8 mouse cellular contexts compared by ENCODE assay signal in genomic region chr11:114198317-114199032, GRCm38 (mm10).
DNase-seq lines count a peak whose midpoint lies in the region; ATAC-seq and TF ChIP-seq lines count a peak whose summit lies in the region.

No protein-coding gene starts in this region.

- peak; percentile 91 for ATAC-seq in forebrain, embryonic 14.5 days
- peak; percentile 97 for ATAC-seq in heart, embryonic 14.5 days (ENCODE audit: insufficient number of reproducible peaks, insufficient read depth, low FRiP score, low read depth)
- peak; percentile 94 for ATAC-seq in kidney, embryonic 16.5 days (ENCODE audit: low FRiP score, low TSS enrichment)
- peak; percentile 88 for ATAC-seq in limb, embryonic 12.5 days (ENCODE audit: insufficient number of reproducible peaks, insufficient read depth, low FRiP score, low TSS enrichment, low read depth)

- H3K4me3 ChIP-seq in forebrain, embryonic 14.5 days (ENCODE audit: low read depth, low read length): no peak overlapping the region
- H3K4me3 ChIP-seq in heart, embryonic 14.5 days (ENCODE audit: control insufficient read depth in 1 of 2, insufficient read depth in 1 of 2, low read depth in 1 of 2, low read length in 2 of 2): peak overlapping the region; percentile 22 to 24
- no peak overlapping the region for H3K4me3 ChIP-seq in kidney, embryonic 16.5 days (ENCODE audit: low read length)
- H3K4me3 ChIP-seq in limb, embryonic 12.5 days (replicated peaks): no peak overlapping the region
- no peak overlapping the region for H3K4me3 ChIP-seq in olfactory bulb, adult 2 months (ENCODE audit: insufficient read depth, low read depth, low read length)

- H3K4me1 ChIP-seq in forebrain, embryonic 14.5 days (ENCODE audit: control insufficient read depth, insufficient read depth, low read length): peaks cover 17% of the 10 kb centered on the region
- peaks cover 23 to 27% of the 10 kb centered on the region in 2 experiments for H3K4me1 ChIP-seq in heart, embryonic 14.5 days (ENCODE audit: control insufficient read depth in 2 of 2, insufficient read depth in 2 of 2, low read length in 2 of 2)
- H3K4me1 ChIP-seq in kidney, embryonic 16.5 days (ENCODE audit: insufficient read depth, low read length): peaks cover 12% of the 10 kb centered on the region
- peaks cover 54% of the 10 kb centered on the region for H3K4me1 ChIP-seq in limb, embryonic 12.5 days (replicated peaks)
- peaks cover 44% of the 10 kb centered on the region for H3K4me1 ChIP-seq in olfactory bulb, adult 2 months (ENCODE audit: control insufficient read depth, insufficient read depth, low read length)

- DNase-seq in thymus, postnatal 14 days: peak; percentile 15
- DNase-seq in thymus, postnatal 36 days: no peak
- DNase-seq in forebrain, embryonic 14.5 days (ENCODE audit: low spot score): peak; percentile 94
- peak; percentile 90 to 96 for DNase-seq in urinary bladder, postnatal 4 days (ENCODE audit: low spot score in 2 of 2)

- no peaks in the 10 kb centered on the region for H3K36me3 ChIP-seq in forebrain, embryonic 14.5 days (ENCODE audit: control insufficient read depth, insufficient read depth, low read length)
- H3K36me3 ChIP-seq in heart, embryonic 14.5 days (ENCODE audit: control insufficient read depth, insufficient read depth, low read length): no peaks in the 10 kb centered on the region
- H3K36me3 ChIP-seq in kidney, embryonic 16.5 days (ENCODE audit: insufficient read depth, low read length): no peaks in the 10 kb centered on the region
- H3K36me3 ChIP-seq in limb, embryonic 12.5 days: no peaks in the 10 kb centered on the region

- 47% methylated on average over 15 of the region's 15 CpGs for WGBS in forebrain, embryonic 14.5 days
- WGBS in heart, embryonic 14.5 days: 13% methylated on average over 15 of the region's 15 CpGs
- 35% methylated on average over 15 of the region's 15 CpGs for WGBS in kidney, embryonic 16.5 days
- 40% methylated on average over 15 of the region's 15 CpGs for WGBS in limb, embryonic 12.5 days
- 34% methylated on average over 15 of the region's 15 CpGs for WGBS in olfactory bulb, adult 2 months

- peak overlapping the region; percentile 59 for H3K27ac ChIP-seq in forebrain, embryonic 14.5 days (ENCODE audit: low read depth, low read length)
- H3K27ac ChIP-seq in heart, embryonic 14.5 days (replicated peaks in 1 of 2; ENCODE audit: control insufficient read depth in 1 of 2, insufficient read depth in 1 of 2, low read depth in 2 of 2, low read length in 2 of 2): peak overlapping the region; percentile 93 to 97
- H3K27ac ChIP-seq in kidney, embryonic 16.5 days (ENCODE audit: low read length): peak overlapping the region; percentile 73
- H3K27ac ChIP-seq in limb, embryonic 12.5 days: peak overlapping the region; percentile 84
- H3K27ac ChIP-seq in olfactory bulb, adult 2 months (ENCODE audit: insufficient read depth, low read depth, low read length): peak overlapping the region; percentile 69

- no peak for TF ChIP-seq POLR2A in olfactory bulb, adult 2 months (IDR thresholded peaks at IDR 0.05; ENCODE audit: insufficient read depth, low read depth, low read length)

- no peak for TF ChIP-seq CTCF in olfactory bulb, adult 2 months (IDR thresholded peaks at IDR 0.05; ENCODE audit: insufficient read depth, low read depth, low read length)

- no peaks in the 10 kb centered on the region for H3K9me3 ChIP-seq in forebrain, embryonic 14.5 days (replicated peaks; ENCODE audit: control insufficient read depth, low read length)
- no peaks in the 10 kb centered on the region for H3K9me3 ChIP-seq in heart, embryonic 14.5 days (ENCODE audit: control insufficient read depth, low read length)
- no peaks in the 10 kb centered on the region for H3K9me3 ChIP-seq in kidney, embryonic 16.5 days (ENCODE audit: low read length)
- no peaks in the 10 kb centered on the region for H3K9me3 ChIP-seq in limb, embryonic 12.5 days

- H3K9ac ChIP-seq in forebrain, embryonic 14.5 days (ENCODE audit: low read length): 0 out of 2 replicates have a peak overlapping the region, but pooled peaks have one; percentile 13
- peak overlapping the region; percentile 67 for H3K9ac ChIP-seq in heart, embryonic 14.5 days (ENCODE audit: low read length)
- peak overlapping the region; percentile 37 for H3K9ac ChIP-seq in kidney, embryonic 16.5 days (replicated peaks; ENCODE audit: low read length)
- peak overlapping the region; percentile 32 for H3K9ac ChIP-seq in limb, embryonic 12.5 days (replicated peaks)

- no peak overlapping the region for H3K4me2 ChIP-seq in forebrain, embryonic 14.5 days (ENCODE audit: low read length)
- H3K4me2 ChIP-seq in heart, embryonic 14.5 days (ENCODE audit: low read length): peak overlapping the region; percentile 62
- H3K4me2 ChIP-seq in kidney, embryonic 16.5 days (replicated peaks; ENCODE audit: low read depth, low read length): peak overlapping the region; percentile 15
- peak overlapping the region; percentile 41 for H3K4me2 ChIP-seq in limb, embryonic 12.5 days

- no peaks in the 10 kb centered on the region for H3K27me3 ChIP-seq in forebrain, embryonic 14.5 days (replicated peaks; ENCODE audit: control insufficient read depth, insufficient read depth, low read length)
- no peaks in the 10 kb centered on the region for H3K27me3 ChIP-seq in heart, embryonic 14.5 days (ENCODE audit: control insufficient read depth, insufficient read depth, low read length)
- H3K27me3 ChIP-seq in kidney, embryonic 16.5 days (ENCODE audit: insufficient read depth, low read length): no peaks in the 10 kb centered on the region
- peaks cover 15% of the 10 kb centered on the region for H3K27me3 ChIP-seq in limb, embryonic 12.5 days

Comparison
In these comparisons a context has a peak if more than half of its experiments do, and no peak if none do; other contexts are left out.
1. DNase-seq: peak in thymus, postnatal 14 days (single experiment), forebrain, embryonic 14.5 days (single experiment) and urinary bladder, postnatal 4 days (2 of 2); none in thymus, postnatal 36 days (0 of 2).
2. H3K4me3 ChIP-seq: peak in heart, embryonic 14.5 days (2 of 2); none in forebrain, embryonic 14.5 days (single experiment), kidney, embryonic 16.5 days (single experiment), limb, embryonic 12.5 days (single experiment) and olfactory bulb, adult 2 months (single experiment).
3. H3K9ac ChIP-seq: peak in every context shown above with its lines; median percentile 67 in heart, embryonic 14.5 days; 37 in kidney, embryonic 16.5 days; 32 in limb, embryonic 12.5 days; 13 in forebrain, embryonic 14.5 days.
4. Peak in every context shown above with its lines, with median percentiles within 50 percentile points of each other: ATAC-seq and H3K27ac ChIP-seq.